Mouse (Mus musculus) embryonic facial prominence, embryonic 11.5 days (tissue): ENCODE data around the gene Limk1. TPM values are rescaled to one million over a fixed set of nuclear protein-coding genes. Genes with fewer than 3 reads are reported as not detected.

Experiments
- ATAC-seq: fragments of 200-750 bp; cut with Nextera tagmentation; replicated peaks from 2 replicates; pipeline ENCODE4 v1.8.0; 2017; ENCODE audit warnings: low read depth; ENCODE audit not compliant: insufficient number of reproducible peaks, low FRiP score, low TSS enrichment
- DNase-seq: peaks from one replicate; pipeline ENCODE4 v3.0.0-alpha.2; 2015; ENCODE audit warnings: low spot score
- H3K27ac ChIP-seq: fragments of 300-500 bp; sonication (generic); replicated peaks from 2 replicates; pipeline ENCODE4 v1.5.1; 2014; ENCODE audit warnings: mild to moderate bottlenecking, low read depth, low read length, control low read depth
- H3K27me3 ChIP-seq: fragments of 300-500 bp; sonication (generic); 2 replicates; pipeline ENCODE4 v1.6.1; 2014; ENCODE audit warnings: mild to moderate bottlenecking, low read length, moderate library complexity, mixed read lengths; ENCODE audit not compliant: control insufficient read depth, insufficient read depth
- H3K36me3 ChIP-seq: fragments of 300-500 bp; sonication (generic); replicated peaks from 2 replicates; pipeline ENCODE4 v1.6.1; 2014; ENCODE audit warnings: low read depth, mild to moderate bottlenecking, low read length, moderate library complexity, mixed read lengths; ENCODE audit not compliant: control insufficient read depth, insufficient read depth
- H3K4me1 ChIP-seq: fragments of 300-500 bp; sonication (generic); 2 replicates; pipeline ENCODE4 v1.6.1; 2014; ENCODE audit warnings: low read length, mixed read lengths; ENCODE audit not compliant: control insufficient read depth, insufficient read depth
- H3K4me2 ChIP-seq: fragments of 300-500 bp; sonication (generic); 2 replicates; pipeline ENCODE4 v1.6.1; 2014; ENCODE audit warnings: low read depth, mild to moderate bottlenecking, control low read depth, low read length, moderate library complexity
- H3K4me3 ChIP-seq: fragments of 300-500 bp; sonication (generic); 2 replicates; pipeline ENCODE4 v1.5.1; 2014; ENCODE audit warnings: low read depth, low read length, control low read depth
- H3K9ac ChIP-seq: fragments of 300-500 bp; sonication (generic); replicated peaks from 2 replicates; pipeline ENCODE4 v1.6.1; 2014; ENCODE audit warnings: mild to moderate bottlenecking, control low read depth, low read length
- H3K9me3 ChIP-seq: fragments of 300-500 bp; sonication (generic); replicated peaks from 2 replicates; pipeline ENCODE4 v1.6.1; 2016; ENCODE audit warnings: mild to moderate bottlenecking, low read length, inconsistent platforms, mixed read lengths; ENCODE audit not compliant: control insufficient read depth
- WGBS: fragments of 180-500 bp; shearing (Covaris S2); extraction: QIAGEN DNeasy Blood & Tissue Kit; methylation state at CpG from one replicate; pipeline ENCODE4 v1.1.7; 2014; 5-methylcytosine and 5-hydroxymethylcytosine counted together
- polyA plus RNA-seq: library from polyadenylated mRNA; unstranded; fragments of >200 nt; fragmentation: Nextera tagmentation; extraction: Ambion mirVana; gene quantifications from 2 replicates; pipeline ENCODE4 v1.2.1, GENCODE M21; 2014

Limk1 gene
- polyA plus RNA-seq, 1 experiment from 2014 or later = 4.6 TPM

- Histone ChIP-seq H3K9me3 (no peaks in the 10 kb centered on the region), H3K9ac (peak overlapping the region; percentile 53), H3K36me3 (no peaks in the 10 kb centered on the region), H3K4me1 (peaks cover 2% of the 10 kb centered on the region; the same call in 1 of the 2 replicates), H3K4me3 (peak overlapping the region; percentile 26), H3K4me2 (peak overlapping the region; percentile 46), H3K27me3 (no peaks in the 10 kb centered on the region), H3K27ac (peak overlapping the region; percentile 42)
- 4% methylated on average over 14 of the region's 14 CpGs for WGBS
- ATAC-seq (peak; percentile 87), DNase-seq (peak; percentile 78)
Measured at GRCm38 (mm10) chr5:134675956-134676759, 12.2 kb downstream of the Limk1 start.

DNA sequence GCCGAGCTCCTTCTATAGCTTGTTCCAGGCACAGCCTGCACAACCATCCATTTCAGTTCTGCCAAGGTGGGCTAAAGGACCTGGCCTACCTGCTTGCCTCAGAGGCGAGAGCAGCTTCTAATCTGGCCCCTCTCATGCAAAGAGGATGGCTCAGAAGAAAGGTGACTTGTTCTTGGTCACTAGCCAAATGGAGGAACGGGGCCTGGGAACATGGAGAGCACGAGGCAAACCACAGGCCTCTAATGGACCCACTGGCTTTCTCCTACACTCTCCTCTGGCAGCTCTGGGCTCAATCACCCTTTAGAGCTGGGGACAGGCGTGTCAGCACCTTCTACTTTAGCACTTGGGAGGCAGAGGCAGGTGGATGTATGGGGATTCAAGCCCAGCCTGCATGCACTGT, 13.4 kb downstream of the Limk1 start:
- 73% methylated on average over 5 of the region's 5 CpGs for WGBS
- Histone ChIP-seq H3K4me1 (peaks cover 2% of the 10 kb centered on the region; the same call in 1 of the 2 replicates), H3K9ac (no peak overlapping the region), H3K36me3 (no peaks in the 10 kb centered on the region), H3K27me3 (no peaks in the 10 kb centered on the region), H3K4me3 (no peak overlapping the region), H3K27ac (no peak overlapping the region), H3K4me2 (no peak overlapping the region), H3K9me3 (no peaks in the 10 kb centered on the region)
- no peak for ATAC-seq
- no peak for DNase-seq

GRCm38 (mm10) chr5:134672611-134673010, 15.8 kb downstream of the Limk1 start:
- ATAC-seq (no peak), DNase-seq (no peak)
- no peak overlapping the region for H3K4me2 ChIP-seq
- H3K4me1 ChIP-seq = peaks cover 2% of the 10 kb centered on the region; the same call in 1 of the 2 replicates
- no peaks in the 10 kb centered on the region for H3K9me3 ChIP-seq
- WGBS = 85% methylated on average over 6 of the region's 6 CpGs
- no peak overlapping the region for H3K27ac ChIP-seq
- no peak overlapping the region for H3K9ac ChIP-seq
- H3K36me3 ChIP-seq = peaks cover 2% of the 10 kb centered on the region; the same call in 1 of the 2 replicates
- H3K4me3 ChIP-seq = no peak overlapping the region
- no peaks in the 10 kb centered on the region for H3K27me3 ChIP-seq

DNA sequence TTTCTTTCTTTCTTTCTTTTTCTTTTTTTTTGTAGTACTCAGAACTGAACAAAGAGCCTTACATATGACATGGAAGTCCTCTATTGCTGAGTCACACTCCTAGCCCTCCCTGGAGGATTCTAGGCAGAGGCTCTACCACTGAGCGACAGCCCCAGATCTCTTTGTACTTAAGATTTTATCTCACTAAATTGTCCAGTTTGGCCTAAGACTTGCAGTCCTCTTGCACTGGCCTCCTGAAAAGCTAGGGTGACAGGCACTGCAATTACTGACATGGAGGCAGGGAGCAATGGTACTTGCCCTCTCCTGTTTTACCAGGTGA, 16.2 kb downstream of the Limk1 start:
- H3K27ac ChIP-seq = no peak overlapping the region
- peaks cover 2% of the 10 kb centered on the region; the same call in 1 of the 2 replicates for H3K36me3 ChIP-seq
- H3K4me2 ChIP-seq = no peak overlapping the region
- ATAC-seq (no peak), DNase-seq (no peak)
- H3K4me3 ChIP-seq = no peak overlapping the region
- no peak overlapping the region for H3K9ac ChIP-seq
- no peaks in the 10 kb centered on the region for H3K27me3 ChIP-seq
- WGBS = 61% methylated on average over 1 of the region's 1 CpGs
- no peaks in the 10 kb centered on the region for H3K9me3 ChIP-seq
- H3K4me1 ChIP-seq = peaks cover 2% of the 10 kb centered on the region; the same call in 1 of the 2 replicates

DNA sequence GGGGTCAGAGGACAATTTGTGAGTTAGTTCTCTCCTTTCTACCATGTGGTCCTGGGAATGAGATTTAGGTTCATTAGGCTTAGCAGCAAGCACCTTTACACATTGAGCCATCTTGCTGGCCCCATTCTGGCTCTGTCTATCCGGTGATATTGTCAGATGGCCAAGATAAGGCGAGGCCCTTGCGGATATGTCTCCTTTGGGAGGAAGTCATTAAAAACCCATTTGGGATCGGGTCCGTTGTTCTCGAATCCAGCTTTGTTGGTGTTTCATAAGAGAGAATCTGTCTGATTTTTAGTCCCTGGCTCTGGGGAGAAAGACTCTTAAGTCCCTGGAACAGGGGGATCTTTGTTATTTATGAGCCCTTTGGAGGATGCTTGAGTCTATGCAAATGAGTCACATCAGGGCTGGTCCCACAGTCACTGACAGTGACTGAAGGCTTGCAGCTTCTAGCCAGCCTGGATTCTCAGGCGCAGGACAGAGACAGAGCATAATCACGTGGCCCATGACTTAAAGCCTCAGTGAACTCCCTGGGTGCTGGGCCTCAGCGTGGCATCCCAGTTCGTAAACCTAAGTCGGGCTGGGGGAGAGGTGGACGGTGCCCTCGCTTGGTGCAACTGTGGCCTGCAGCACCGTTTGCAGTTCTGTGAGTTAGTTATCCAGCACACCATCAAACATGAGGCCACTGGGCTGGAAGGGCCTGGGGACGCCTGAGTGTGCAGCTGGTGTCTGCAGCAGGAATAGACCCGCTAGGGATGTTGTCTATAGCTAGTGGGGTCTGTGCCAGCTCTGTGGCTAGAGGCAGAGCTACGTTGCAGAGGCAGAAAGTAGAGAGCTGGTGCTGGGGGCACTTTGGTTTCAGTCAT, 16.8 kb downstream of the Limk1 start:
- DNase-seq = no peak
- Histone ChIP-seq H3K27me3 (no peaks in the 10 kb centered on the region), H3K4me3 (no peak overlapping the region), H3K9ac (no peak overlapping the region), H3K4me2 (no peak overlapping the region), H3K9me3 (no peaks in the 10 kb centered on the region), H3K4me1 (peaks cover 2% of the 10 kb centered on the region; the same call in 1 of the 2 replicates), H3K27ac (no peak overlapping the region), H3K36me3 (peaks cover 2% of the 10 kb centered on the region; the same call in 1 of the 2 replicates)
- no peak for ATAC-seq
- WGBS = 70% methylated on average over 17 of the region's 17 CpGs

DNA sequence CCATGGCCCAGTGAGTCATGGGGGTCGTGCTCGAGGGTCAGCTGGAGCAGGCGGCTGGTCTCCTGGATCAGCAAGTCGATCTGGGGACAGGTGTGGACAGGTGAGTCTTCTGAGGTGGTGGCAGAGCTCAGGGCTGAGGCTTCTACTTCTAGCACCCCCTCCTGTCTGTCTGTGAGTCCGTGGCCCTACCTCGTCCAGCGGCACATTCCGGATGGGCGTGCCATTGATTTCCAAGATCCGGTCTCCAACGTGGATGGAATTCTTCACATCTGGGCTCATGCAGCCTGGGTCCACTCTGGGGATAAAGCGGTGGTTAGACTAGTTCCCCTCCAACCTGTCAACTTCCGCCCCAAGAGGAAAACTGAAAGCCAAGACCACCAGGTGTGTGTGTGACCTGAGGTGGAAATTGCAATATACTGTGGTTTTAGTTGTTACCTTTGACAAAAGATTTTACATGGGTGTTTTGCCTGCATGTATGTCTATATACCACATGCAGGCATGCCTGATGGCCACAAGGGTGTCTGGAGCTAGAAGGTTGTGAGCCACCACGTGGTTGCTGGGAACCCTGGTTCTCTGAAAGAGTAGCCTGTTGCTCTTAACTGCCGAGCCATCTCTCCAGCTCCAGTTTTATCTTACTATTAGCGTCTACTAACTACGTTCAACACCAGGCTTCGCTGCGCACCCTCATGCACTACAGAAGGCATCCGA, 19.2 kb downstream of the Limk1 start:
- H3K4me1 ChIP-seq = no peaks in the 10 kb centered on the region
- H3K9me3 ChIP-seq = no peaks in the 10 kb centered on the region
- no peak overlapping the region for H3K4me2 ChIP-seq
- ATAC-seq (no peak), DNase-seq (no peak)
- H3K9ac ChIP-seq = no peak overlapping the region
- no peaks in the 10 kb centered on the region for H3K27me3 ChIP-seq
- H3K27ac ChIP-seq = no peak overlapping the region
- 72% methylated on average over 20 of the region's 20 CpGs for WGBS
- H3K4me3 ChIP-seq = no peak overlapping the region
- peaks cover 2% of the 10 kb centered on the region; the same call in 1 of the 2 replicates for H3K36me3 ChIP-seq

DNA sequence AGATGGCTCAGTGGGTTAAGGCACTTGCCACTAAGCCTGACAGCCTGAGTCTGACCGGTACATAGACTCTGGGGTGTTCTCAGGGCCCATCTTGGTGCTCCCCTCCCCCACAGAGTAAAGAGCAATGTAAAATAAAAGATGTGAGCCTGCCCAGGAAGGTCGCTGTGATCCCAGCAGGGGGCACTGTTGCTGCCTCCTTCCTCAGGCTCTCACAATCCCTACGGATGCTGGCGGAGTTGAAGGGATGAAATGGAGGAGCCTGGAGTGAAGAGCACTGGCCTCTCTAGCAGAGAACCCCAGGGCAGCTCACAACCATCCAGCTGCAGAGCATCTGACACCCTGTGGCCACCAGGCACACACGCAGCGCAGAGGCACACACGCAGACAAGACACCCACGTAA, 19.9 kb downstream of the Limk1 start:
- Histone ChIP-seq H3K4me3 (no peak overlapping the region), H3K4me1 (no peaks in the 10 kb centered on the region), H3K36me3 (peaks cover 2% of the 10 kb centered on the region; the same call in 1 of the 2 replicates), H3K27ac (no peak overlapping the region), H3K27me3 (no peaks in the 10 kb centered on the region), H3K4me2 (no peak overlapping the region), H3K9me3 (no peaks in the 10 kb centered on the region), H3K9ac (no peak overlapping the region)
- DNase-seq (peak; percentile 69), ATAC-seq (0 out of 2 replicates have a peak, but pooled peaks have one; percentile 54)
- 33% methylated on average over 8 of the region's 8 CpGs for WGBS
